Mouse (Mus musculus): ENCODE measurements around the gene Zbtb20.

GRCm38 (mm10) chr16:43504556-43504955 is 628.9 kb downstream of the Zbtb20 start:
- TF ChIP-seq CTCF (IDR thresholded peaks at IDR 0.05; ENCODE audit: control insufficient read depth, insufficient read depth, low read length) (no peak), POLR2A (IDR thresholded peaks at IDR 0.05; ENCODE audit: borderline replicate concordance, control insufficient read depth, low read depth, low read length) (no peak)

All from bone marrow, adult 2 months (tissue).